Mouse (Mus musculus) cortical plate, adult 2 months (tissue): ENCODE data around the gene Rad51. TPM values are rescaled to one million over a fixed set of nuclear protein-coding genes. Genes with fewer than 3 reads are reported as not detected.

Experiments
- H3K27ac ChIP-seq: fragments of 200-500 bp; 2 replicates; pipeline ENCODE4 v1.5.1; 2012; ENCODE audit warnings: low read length, control low read depth, inconsistent platforms; ENCODE audit not compliant: insufficient read depth
- H3K4me1 ChIP-seq: fragments of 200-500 bp; 2 replicates; pipeline ENCODE4 v1.6.1; 2011; ENCODE audit warnings: low read length; ENCODE audit not compliant: control insufficient read depth, insufficient read depth
- H3K4me3 ChIP-seq: fragments of 200-500 bp; 2 replicates; pipeline ENCODE4 v1.5.1; 2011; ENCODE audit warnings: mild to moderate bottlenecking, low read length, control low read depth; ENCODE audit not compliant: insufficient read depth
- CTCF ChIP-seq: fragments of 200-500 bp; IDR thresholded peaks from 2 replicates; pipeline ENCODE4 v1.5.1; 2011; ENCODE audit warnings: mild to moderate bottlenecking, control low read depth, low read length; ENCODE audit not compliant: insufficient read depth; ENCODE audit errors: extremely low read depth
- POLR2A ChIP-seq: fragments of 200-500 bp; IDR thresholded peaks from 2 replicates; pipeline ENCODE4 v1.6.1; 2011; ENCODE audit warnings: mild to moderate bottlenecking, low read length, control low read depth; ENCODE audit not compliant: insufficient read depth; ENCODE audit errors: extremely low read depth
- polyA plus RNA-seq: library from polyadenylated mRNA; depleted of rRNA; stranded (reverse); fragments of >200 nt; gene quantifications from 2 replicates; pipeline ENCODE4 v1.2.3, GENCODE M21; 2012

Rad51 gene
- polyA plus RNA-seq, 1 experiment: 1.4 TPM

- H3K4me3 ChIP-seq: no peak overlapping the region
- peaks cover 4% of the 10 kb centered on the region for H3K4me1 ChIP-seq
- TF ChIP-seq POLR2A: no peak
- H3K27ac ChIP-seq: no peak overlapping the region
Observed at GRCm38 (mm10) chr2:119146435-119146834, 33.8 kb downstream of the Rad51 start.

- H3K27ac ChIP-seq: 0 out of 2 replicates have a peak overlapping the region, but pooled peaks have one; percentile 79
- peaks cover 4% of the 10 kb centered on the region for H3K4me1 ChIP-seq
- TF ChIP-seq POLR2A (no peak), CTCF (no peak)
- no peak overlapping the region for H3K4me3 ChIP-seq
Observed at GRCm38 (mm10) chr2:119147160-119147678, 34.6 kb downstream of the Rad51 start.

GRCm38 (mm10) chr2:119147775-119148174 lies 35.2 kb downstream of the Rad51 start:
- H3K27ac ChIP-seq: no peak overlapping the region
- TF ChIP-seq POLR2A (no peak), CTCF (no peak)

GRCm38 (mm10) chr2:119152255-119152654 lies 39.7 kb downstream of the Rad51 start:
- Histone ChIP-seq H3K27ac (no peak overlapping the region), H3K4me3 (no peak overlapping the region), H3K4me1 (peaks cover 4% of the 10 kb centered on the region)
- TF ChIP-seq CTCF (no peak), POLR2A (no peak)

More at GRCm38 (mm10) chr2:119147775-119148174, 35.2 kb downstream of the Rad51 start:
- Histone ChIP-seq H3K4me1 (peaks cover 4% of the 10 kb centered on the region), H3K4me3 (no peak overlapping the region)

- no peak overlapping the region for H3K4me3 ChIP-seq
- H3K27ac ChIP-seq: no peak overlapping the region
- H3K4me1 ChIP-seq: peaks cover 1% of the 10 kb centered on the region; the same call in 1 of the 2 replicates
- TF ChIP-seq POLR2A (no peak), CTCF (no peak)
Observed at GRCm38 (mm10) chr2:119154683-119155082, 42.1 kb downstream of the Rad51 start.

GRCm38 (mm10) chr2:119155388-119155787 lies 42.8 kb downstream of the Rad51 start:
- TF ChIP-seq CTCF: no peak
- TF ChIP-seq POLR2A: no peak
- peaks cover 1% of the 10 kb centered on the region; the same call in 1 of the 2 replicates for H3K4me1 ChIP-seq
- no peak overlapping the region for H3K27ac ChIP-seq
- H3K4me3 ChIP-seq: peak overlapping the region; percentile 60; the same call in 1 of the 2 replicates

- Histone ChIP-seq H3K27ac (no peak overlapping the region), H3K4me1 (peaks cover 1% of the 10 kb centered on the region; the same call in 1 of the 2 replicates), H3K4me3 (peak overlapping the region; percentile 60)
- no peak for TF ChIP-seq POLR2A
- TF ChIP-seq CTCF: no peak
Observed at GRCm38 (mm10) chr2:119156081-119156680, 43.6 kb downstream of the Rad51 start.

GRCm38 (mm10) chr2:119156681-119157572 lies 44.3 kb downstream of the Rad51 start, which contains the start of gene Rmdn3:
TSS of gene Rmdn3 (minus strand) at chr2:119157034.
- H3K4me1 ChIP-seq: peaks cover 1% of the 10 kb centered on the region; the same call in 1 of the 2 replicates
- H3K27ac ChIP-seq: no peak within 1 kb of the TSS
- TF ChIP-seq POLR2A: peak; percentile 89
- TF ChIP-seq CTCF: no peak
- peak within 1 kb of the TSS; percentile 60 for H3K4me3 ChIP-seq

- Histone ChIP-seq H3K4me1 (peaks cover 1% of the 10 kb centered on the region; the same call in 1 of the 2 replicates), H3K27ac (no peak overlapping the region), H3K4me3 (no peak overlapping the region; the same call in 1 of the 2 replicates)
- TF ChIP-seq CTCF: no peak
- TF ChIP-seq POLR2A: no peak
Observed at GRCm38 (mm10) chr2:119157836-119158235, 45.2 kb downstream of the Rad51 start.
